Mouse (Mus musculus): Measurements from ENCODE around the gene Mctp2.

Mctp2 gene

GRCm38 (mm10) chr7:72306382-72306841, at the start of gene Mctp2:
Gene Mctp2, minus strand, starts transcription at chr7:72306608.
- DNase-seq (ENCODE audit: low spot score in 2 of 2): peak; percentile 56 to 80

GRCm38 (mm10) chr7:72345901-72346300, 39.5 kb upstream of the Mctp2 start:
- no peak for DNase-seq (ENCODE audit: low spot score in 2 of 2)

DNA sequence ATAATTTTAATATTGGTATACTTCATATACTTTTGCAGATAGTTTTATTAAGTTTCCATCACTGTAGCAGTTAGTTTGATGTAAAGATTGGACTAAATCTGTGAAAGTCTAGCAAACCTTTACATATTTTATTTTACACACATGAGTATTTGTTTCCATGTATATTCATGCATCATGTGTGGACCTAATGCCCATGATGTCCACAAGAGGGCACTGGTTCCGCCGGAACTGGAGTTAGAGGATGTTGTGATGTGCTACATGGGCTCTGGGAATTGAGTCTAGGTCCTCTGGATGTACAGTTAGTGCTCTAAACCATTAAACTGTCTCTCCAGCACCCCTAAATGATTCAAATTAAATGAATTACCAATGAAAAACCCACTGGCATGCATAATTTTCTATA, 37.3 kb upstream of the Mctp2 start:
- no peak for DNase-seq (ENCODE audit: low spot score in 2 of 2)

DNA sequence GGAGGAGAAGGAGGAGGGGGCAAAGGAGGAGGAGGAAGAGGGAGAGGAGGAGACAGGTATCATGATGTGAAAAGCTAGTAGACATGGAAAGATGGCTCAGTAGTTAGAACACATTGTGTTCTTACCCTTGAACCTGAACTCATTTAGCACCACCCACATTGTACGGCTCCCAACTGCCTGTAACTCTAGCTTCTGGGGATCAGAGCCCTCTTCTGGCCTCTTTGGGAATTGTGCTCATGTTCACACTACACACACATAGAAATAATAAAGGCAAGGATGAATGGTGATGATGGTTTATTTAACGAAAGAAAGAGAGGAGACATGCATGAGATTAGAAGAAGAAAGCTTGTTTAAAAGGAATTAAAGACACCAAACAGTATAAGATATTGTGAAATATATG, 36.4 kb upstream of the Mctp2 start:
- DNase-seq (ENCODE audit: low spot score in 2 of 2): no peak

DNA sequence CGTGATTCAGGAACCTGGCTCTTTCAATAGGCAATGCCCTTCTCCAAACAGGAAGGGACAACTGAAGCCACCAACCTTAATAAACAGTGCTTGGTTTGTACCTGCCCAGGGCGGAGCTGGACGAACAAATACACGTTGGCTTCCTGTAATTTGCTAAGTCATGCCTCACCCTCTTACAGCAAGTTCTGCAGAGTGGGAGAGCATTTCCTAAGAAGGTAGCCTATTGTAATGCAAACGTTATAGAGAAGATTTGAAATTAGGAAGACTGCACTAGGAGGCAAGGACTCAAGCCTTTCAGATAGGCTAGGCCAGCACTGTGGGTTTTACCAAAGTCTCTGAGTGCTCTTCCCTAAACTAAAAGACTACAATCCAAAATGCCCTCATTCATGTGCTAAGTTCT, 19.6 kb upstream of the Mctp2 start:
- DNase-seq (ENCODE audit: low spot score in 2 of 2): no peak

- DNase-seq (ENCODE audit: low spot score in 2 of 2): no peak
Observed at GRCm38 (mm10) chr7:72320906-72321305, 14.5 kb upstream of the Mctp2 start.

GRCm38 (mm10) chr7:72320441-72320840, 14.0 kb upstream of the Mctp2 start:
- no peak for DNase-seq (ENCODE audit: low spot score in 2 of 2)

DNA sequence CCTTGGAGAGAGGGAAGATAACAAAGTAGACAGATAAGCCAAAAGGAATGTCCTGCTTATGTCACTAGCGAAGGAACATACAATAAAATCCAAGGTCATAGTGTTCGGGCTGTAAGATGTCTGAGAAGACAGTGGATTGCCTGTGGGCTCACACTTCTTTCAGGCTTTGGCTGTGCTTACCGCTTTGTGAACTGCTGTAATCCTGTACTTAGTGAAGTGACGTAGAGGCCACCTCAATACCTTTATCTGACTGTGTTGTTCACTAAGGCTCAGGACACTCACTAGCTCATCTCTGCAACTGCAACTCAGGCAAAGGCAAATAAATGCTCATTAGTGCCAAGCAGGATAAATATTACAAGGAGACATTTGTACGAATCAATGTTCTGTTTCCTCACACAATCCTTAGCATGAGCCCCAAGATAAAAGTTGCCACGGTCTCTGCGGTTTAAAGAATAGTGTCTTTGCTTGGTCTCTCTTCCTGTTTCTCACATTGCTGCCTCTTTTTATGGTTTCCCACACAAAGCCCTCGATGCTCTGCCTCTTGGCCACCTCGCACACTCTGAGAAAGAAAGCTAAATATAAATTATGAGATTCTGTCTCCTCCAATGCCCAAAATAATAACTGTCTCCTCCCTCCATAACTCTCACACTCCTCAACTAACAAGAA, 8.1 kb upstream of the Mctp2 start:
- no peak for DNase-seq (ENCODE audit: low spot score in 2 of 2)

GRCm38 (mm10) chr7:72313908-72314307, 7.5 kb upstream of the Mctp2 start:
- DNase-seq (ENCODE audit: low spot score in 2 of 2): no peak

- DNase-seq (ENCODE audit: low spot score in 2 of 2): no peak
Observed at GRCm38 (mm10) chr7:72311582-72311981, 5.2 kb upstream of the Mctp2 start.

DNA sequence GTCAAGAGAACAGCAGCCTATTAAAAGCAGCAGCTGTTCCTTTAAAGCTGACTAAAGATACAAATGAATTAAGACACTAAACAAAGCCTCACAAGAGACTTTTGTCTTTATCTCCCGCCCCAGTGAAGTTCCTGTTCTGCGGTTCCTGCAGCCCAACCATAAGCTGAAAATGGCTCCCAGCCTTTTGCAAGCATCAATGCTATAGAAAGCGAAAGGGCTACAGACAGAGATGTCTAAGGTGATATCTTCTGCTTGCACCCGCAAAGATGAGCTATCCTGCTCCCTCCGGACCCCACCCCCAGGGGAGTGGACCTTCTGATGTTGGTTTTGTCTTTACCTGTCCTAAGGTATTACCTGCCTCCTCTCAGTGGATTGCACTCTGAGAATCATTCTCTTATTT, 1.7 kb upstream of the Mctp2 start:
- DNase-seq (ENCODE audit: low spot score in 2 of 2): peak; percentile 20 to 59

- DNase-seq (ENCODE audit: low spot score in 2 of 2): no peak
Observed at GRCm38 (mm10) chr7:72306847-72307246, 439 bp upstream of the Mctp2 start.

DNA sequence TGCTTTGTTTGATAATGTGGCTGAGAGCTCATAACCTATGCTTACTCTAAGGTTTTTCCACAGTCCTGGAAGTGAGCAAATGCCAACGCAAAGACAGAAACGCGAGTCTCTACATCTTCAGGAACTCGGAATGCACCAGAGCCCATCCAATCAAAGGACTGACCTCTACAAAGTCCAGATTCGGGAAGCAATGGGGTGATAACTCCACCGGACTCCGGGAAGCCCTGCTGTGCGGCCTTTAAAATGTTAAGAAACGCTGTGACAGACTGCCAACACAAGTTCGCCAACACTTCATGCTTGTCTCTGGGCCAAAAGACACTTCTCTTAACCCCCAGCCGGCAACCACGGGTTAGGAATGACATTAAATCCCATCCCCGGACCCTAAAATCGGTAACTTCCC, 437 bp downstream of the Mctp2 start:
- no peak for DNase-seq (ENCODE audit: low spot score in 2 of 2)

DNA sequence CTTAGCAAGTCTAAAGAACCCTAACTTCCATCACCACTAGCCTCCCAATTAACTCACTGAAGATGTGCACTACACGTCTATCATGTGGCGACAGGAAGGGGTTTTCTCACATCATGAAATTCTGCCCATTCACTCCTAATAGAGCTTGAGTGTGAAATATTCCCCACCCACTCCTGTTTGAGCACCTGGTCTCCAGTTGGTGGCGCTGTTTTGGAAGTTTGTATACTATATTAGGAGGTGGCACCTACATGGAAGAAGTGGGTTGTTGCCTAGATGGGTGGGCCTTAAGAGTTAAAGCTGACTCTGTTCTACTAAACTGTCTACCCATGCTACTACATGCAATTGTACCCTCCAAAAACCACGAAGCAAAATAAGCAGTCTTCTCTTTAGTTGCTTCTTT, 4.7 kb downstream of the Mctp2 start:
- no peak for DNase-seq (ENCODE audit: low spot score in 2 of 2)

DNA sequence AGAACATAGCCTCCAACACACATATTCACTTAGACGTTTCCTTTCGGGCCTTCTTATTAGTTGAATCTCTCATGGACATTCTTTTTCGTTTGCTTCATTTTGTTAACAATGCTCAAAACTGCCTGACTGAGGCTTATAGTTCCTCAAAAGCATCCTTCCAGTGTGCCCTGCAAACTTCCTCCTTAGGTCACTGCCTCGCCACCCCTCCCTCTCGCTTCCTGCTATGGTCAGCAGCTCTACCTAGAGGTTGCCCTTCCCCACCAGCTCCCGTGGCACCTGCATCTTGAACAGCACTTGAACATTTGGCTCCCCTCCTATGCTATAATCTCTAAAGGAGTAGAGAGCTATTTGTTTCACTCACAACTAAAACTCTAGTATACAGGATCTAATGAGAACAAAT, 6.7 kb downstream of the Mctp2 start:
- peak; percentile 28 to 63 for DNase-seq (ENCODE audit: low spot score in 2 of 2)

DNA sequence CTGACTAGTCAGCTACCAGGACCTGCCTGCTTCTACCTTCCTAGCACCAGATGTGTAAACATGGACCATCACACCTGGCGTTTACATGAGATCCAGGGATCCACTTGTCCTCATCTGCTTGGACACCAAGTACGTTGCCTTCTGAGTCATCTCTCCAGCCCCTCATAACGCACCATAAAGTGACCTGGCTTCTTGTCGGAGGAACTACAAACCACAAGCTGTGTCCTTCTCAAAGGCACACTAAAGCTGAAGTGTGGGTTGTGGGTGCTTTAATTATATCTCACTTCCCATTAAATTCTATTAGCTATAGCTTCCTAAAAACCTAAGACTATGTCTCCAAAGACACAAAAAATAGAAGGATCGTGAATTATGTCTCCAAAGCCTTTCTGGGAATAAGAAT, 9.4 kb downstream of the Mctp2 start:
- DNase-seq (ENCODE audit: low spot score in 2 of 2): no peak

DNA sequence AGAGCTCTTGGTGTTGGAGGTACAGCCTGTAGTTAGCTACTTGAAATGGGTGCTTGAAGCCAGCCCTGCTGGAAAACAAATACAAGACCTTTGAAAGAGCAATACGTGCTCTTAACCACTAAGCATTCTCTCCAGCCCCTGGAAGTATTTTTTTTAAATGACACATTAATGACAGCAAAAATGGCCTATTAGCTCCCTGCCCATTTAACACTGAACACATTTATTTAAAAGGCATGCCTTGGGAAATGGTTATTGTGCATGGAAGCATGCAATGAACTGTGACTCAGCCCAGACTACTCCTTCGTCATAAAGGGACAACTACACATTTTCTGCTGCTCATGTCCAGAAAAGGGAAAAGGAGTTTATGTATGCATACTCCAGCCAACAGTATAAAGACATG, 10.2 kb downstream of the Mctp2 start:
- DNase-seq (ENCODE audit: low spot score in 2 of 2): no peak

GRCm38 (mm10) chr7:72294886-72295285, 11.5 kb downstream of the Mctp2 start:
- no peak for DNase-seq (ENCODE audit: low spot score in 2 of 2)

DNA sequence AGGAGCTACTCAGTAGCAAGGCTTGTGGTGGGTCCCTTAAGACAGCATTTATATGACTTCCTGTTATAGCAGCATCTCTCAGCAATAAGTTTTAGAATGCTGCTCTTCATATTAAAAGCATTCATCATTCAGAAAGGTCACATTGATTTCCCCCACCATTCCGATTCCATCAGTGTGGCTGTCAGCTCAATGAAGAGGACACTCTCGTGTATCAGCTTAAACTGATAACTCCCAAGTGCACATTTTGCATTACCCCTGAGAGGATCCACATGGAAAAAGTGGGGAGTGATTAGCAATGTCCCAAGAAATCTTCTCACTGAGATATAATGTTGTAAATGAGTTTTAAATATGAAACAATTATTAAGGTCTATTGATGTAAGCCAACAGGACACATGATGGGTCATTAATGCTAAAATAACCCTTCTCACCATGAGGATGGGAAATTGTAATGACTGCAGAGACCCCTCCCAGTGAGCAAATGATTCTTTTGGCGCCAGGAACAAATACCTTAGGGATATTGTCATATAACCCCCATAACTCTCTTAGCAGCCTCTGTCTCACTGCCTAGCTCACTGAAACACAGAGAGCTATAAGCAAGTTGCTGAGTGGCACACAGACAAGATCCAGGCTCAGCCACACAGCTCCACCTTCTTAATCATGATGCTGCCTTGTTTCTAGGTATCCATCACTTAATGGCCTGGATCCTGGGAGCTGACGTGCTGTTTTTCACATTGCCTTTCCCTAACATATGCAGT, 12.4 kb downstream of the Mctp2 start:
- no peak for DNase-seq (ENCODE audit: low spot score in 2 of 2)

DNA sequence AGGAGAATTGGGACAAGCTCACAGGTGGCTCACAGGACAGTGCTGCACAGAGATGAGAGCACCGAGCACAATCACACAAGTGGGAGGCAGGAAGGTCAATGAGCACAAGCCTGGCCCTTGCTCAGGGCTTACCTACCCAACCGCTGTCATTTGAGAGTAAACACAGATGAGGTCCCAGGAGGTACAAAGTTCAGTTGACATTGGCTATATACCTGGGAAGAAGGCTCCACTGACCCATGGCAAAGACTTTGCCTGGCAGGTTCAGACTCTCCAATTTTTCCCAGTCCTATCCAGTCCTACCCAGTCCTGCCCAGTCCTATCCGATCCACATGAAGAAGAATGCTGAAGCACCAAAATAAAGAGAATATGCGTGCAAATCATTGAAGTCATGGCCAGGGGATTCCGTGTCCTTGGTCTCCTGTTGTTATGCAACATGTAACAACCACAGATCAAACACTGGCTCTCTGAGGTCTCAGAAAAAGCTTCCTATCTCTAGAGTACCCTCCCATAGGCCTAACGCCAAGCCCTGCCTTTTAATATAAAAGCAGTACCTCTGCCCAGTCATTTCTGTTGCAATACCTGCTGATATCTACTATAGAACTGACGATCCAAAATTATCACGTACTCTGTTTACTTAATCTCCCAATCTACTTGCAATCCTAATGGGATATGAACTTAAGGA, 14.0 kb downstream of the Mctp2 start:
- no peak for DNase-seq (ENCODE audit: low spot score in 2 of 2)

GRCm38 (mm10) chr7:72280721-72281120, 25.7 kb downstream of the Mctp2 start:
- DNase-seq (ENCODE audit: low spot score in 2 of 2): peak; percentile 46 to 66

- no peak for DNase-seq (ENCODE audit: low spot score in 2 of 2)
Observed at GRCm38 (mm10) chr7:72278412-72278811, 28.0 kb downstream of the Mctp2 start.

DNA sequence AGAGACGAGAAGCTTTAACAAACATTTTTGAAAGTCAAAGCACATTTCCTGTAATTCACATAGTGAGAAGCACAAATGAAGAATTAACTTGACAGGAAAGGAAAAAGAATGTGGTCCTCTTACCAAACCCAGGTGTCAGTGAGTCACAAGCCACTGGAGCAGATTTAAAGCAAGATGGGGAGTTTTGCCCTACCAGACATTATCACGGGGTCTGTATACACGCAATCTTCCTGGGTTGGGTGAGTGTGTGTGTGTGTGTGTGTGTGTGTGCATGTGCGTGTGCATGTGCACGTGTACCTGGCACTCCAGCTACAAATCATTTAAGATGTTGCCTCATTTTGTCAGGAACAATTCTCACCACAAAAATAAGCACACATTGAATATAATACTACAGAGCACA, 30.9 kb downstream of the Mctp2 start:
- DNase-seq (ENCODE audit: low spot score in 2 of 2): no peak
